Mouse (Mus musculus) MEL (cell line): ENCODE measurements at regions not wholly inside any gene's neighbourhood (a gene's known extent, or its start where the extent isn't known, plus 50 kb on each side); places are given as distances from the start of the nearest gene placed in this dataset.

Source experiments
- CTCF ChIP-seq, 3 experiments: IDR thresholded peaks in 2 of 3; conservative IDR thresholded peaks in 1 of 3; 2 replicates each; pipeline ENCODE4 v1.5.1; 2011 to 2012; ENCODE audit warnings: low read length in 3 of 3, low read depth in 2 of 3, mild to moderate bottlenecking in 2 of 3, improper control_type of control experiment in 1 of 3, inconsistent platforms in 1 of 3, mixed read lengths in 1 of 3, moderate library complexity in 1 of 3; ENCODE audit not compliant: control insufficient read depth in 1 of 3, insufficient read depth in 1 of 3, poor library complexity in 1 of 3, severe bottlenecking in 1 of 3
- ELF1 ChIP-seq: IDR thresholded peaks from 2 replicates; pipeline ENCODE4 v1.6.1; 2014; ENCODE audit warnings: low read depth, mild to moderate bottlenecking, inconsistent platforms, low read length, improper control_type of control experiment, moderate library complexity
- GATA1 ChIP-seq: IDR thresholded peaks from 2 replicates; pipeline ENCODE4 v1.6.1; 2011; ENCODE audit warnings: low read depth, low read length, improper control_type of control experiment
- POLR2A ChIP-seq, 2 experiments: IDR thresholded peaks; 2 replicates each; pipeline ENCODE4 v1.6.1; 2011 to 2012; ENCODE audit warnings: low read length in 2 of 2, mild to moderate bottlenecking in 2 of 2, control low read depth in 1 of 2, improper control_type of control experiment in 1 of 2, low read depth in 1 of 2, moderate library complexity in 1 of 2; ENCODE audit not compliant: control insufficient read depth in 1 of 2, insufficient read depth in 1 of 2, poor library complexity in 1 of 2
- TBP ChIP-seq: IDR thresholded peaks from 2 replicates; pipeline ENCODE4 v1.8.0; 2011; ENCODE audit warnings: low read depth, low read length, improper control_type of control experiment
- USF1 ChIP-seq: IDR thresholded peaks from 2 replicates; pipeline ENCODE4 v1.6.1; 2014; ENCODE audit warnings: low read depth, mild to moderate bottlenecking, inconsistent platforms, low read length, improper control_type of control experiment, moderate library complexity
- ZKSCAN1 ChIP-seq: IDR thresholded peaks from 2 replicates; pipeline ENCODE4 v1.6.1; 2012; ENCODE audit warnings: low read depth, mild to moderate bottlenecking, inconsistent platforms, low read length, improper control_type of control experiment, moderate library complexity

DNA sequence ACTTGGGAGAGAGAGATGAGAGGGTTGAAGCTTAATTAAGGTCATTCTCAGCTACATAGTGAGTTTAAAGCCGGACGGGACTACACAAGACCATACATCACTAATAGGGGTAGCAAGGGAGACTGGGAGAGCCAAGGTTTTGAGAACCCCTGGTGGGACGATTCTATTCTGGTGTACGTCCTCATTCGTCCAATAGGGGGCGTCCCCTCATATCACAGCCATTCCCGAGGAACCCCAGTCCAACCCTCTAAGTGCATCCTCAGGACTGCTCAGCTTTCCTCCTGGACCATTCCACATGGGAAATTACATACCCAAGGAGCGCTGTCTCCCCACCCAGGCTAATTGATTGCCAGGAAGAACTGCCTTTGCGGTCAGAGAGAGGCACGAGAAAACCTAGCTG, 385.5 kb downstream of the Setd4 start:
- TF ChIP-seq USF1 (no peak), POLR2A (IDR thresholded peaks at IDR 0.05; ENCODE audit: control insufficient read depth in 1 of 2, insufficient read depth in 1 of 2, low read depth in 1 of 2, low read length in 2 of 2, poor library complexity in 1 of 2) (no peak), CTCF (IDR thresholded peaks at IDR 0.05 in 2 of 3, conservative IDR thresholded peaks at IDR 0.05 in 1 of 3; ENCODE audit: control insufficient read depth in 1 of 3, insufficient read depth in 1 of 3, low read depth in 2 of 3, low read length in 3 of 3, poor library complexity in 1 of 3, severe bottlenecking in 1 of 3) (peak; percentile 36 to 47 (median 41); a peak in 5 of 6 replicates), TBP (no peak), ZKSCAN1 (no peak), GATA1 (no peak), ELF1 (no peak)
